Mouse (Mus musculus) lung, postnatal 0 days (tissue): ENCODE data around the gene Olfr1404. TPM values are rescaled to one million over a fixed set of nuclear protein-coding genes. Genes with fewer than 3 reads are reported as not detected.
"Not testable (repeated sequence)": the region's sequence is repeated elsewhere in the genome, so short reads cannot be mapped to it uniquely, and the experiment has no call there.

ENCODE experiments used
- ATAC-seq: fragments of 200-750 bp; cut with Nextera tagmentation; 2 replicates; pipeline ENCODE4 v1.8.0; 2017; ENCODE audit warnings: moderate library complexity
- DNase-seq: peaks from one replicate; pipeline ENCODE4 v3.0.0-alpha.2; 2016; ENCODE audit warnings: low spot score
- H3K27ac ChIP-seq: fragments of 300-500 bp; sonication (generic); 2 replicates; pipeline ENCODE4 v1.5.1; 2014; ENCODE audit warnings: antibody characterized with exemption, mild to moderate bottlenecking, low read length, mixed read lengths
- H3K27me3 ChIP-seq: fragments of 300-500 bp; sonication (generic); replicated peaks from 2 replicates; pipeline ENCODE4 v1.6.1; 2014; ENCODE audit warnings: low read length, mixed read lengths; ENCODE audit not compliant: insufficient read depth
- H3K36me3 ChIP-seq: fragments of 300-500 bp; sonication (generic); 2 replicates; pipeline ENCODE4 v1.6.1; 2014; ENCODE audit warnings: low read length, mixed read lengths; ENCODE audit not compliant: insufficient read depth
- H3K4me1 ChIP-seq: fragments of 300-500 bp; sonication (generic); 2 replicates; pipeline ENCODE4 v1.6.1; 2014; ENCODE audit warnings: antibody characterized with exemption, low read depth, low read length, mixed read lengths; ENCODE audit not compliant: insufficient read depth
- H3K4me2 ChIP-seq: fragments of 300-500 bp; sonication (generic); replicated peaks from 2 replicates; pipeline ENCODE4 v1.6.1; 2014; ENCODE audit warnings: low read depth, mild to moderate bottlenecking, low read length, moderate library complexity, mixed read lengths
- H3K4me3 ChIP-seq: fragments of 300-500 bp; sonication (generic); 2 replicates; pipeline ENCODE4 v1.5.1; 2014; ENCODE audit warnings: low read depth, low read length
- H3K9ac ChIP-seq: fragments of 300-500 bp; sonication (generic); replicated peaks from 2 replicates; pipeline ENCODE4 v1.6.1; 2014; ENCODE audit warnings: low read depth, mild to moderate bottlenecking
- H3K9me3 ChIP-seq: fragments of 300-500 bp; sonication (generic); 2 replicates; pipeline ENCODE4 v1.6.1; 2016; ENCODE audit warnings: low read length, mixed read lengths
- CTCF ChIP-seq: IDR thresholded peaks from 2 replicates; pipeline ENCODE4 v1.5.1; 2016; ENCODE audit warnings: antibody characterized with exemption, mild to moderate bottlenecking
- EP300 ChIP-seq: IDR thresholded peaks from 2 replicates; pipeline ENCODE4 v1.6.1; 2016; ENCODE audit warnings: antibody characterized with exemption, mild to moderate bottlenecking, control low read depth
- WGBS: fragments of 180-500 bp; shearing (Covaris S2); extraction: QIAGEN DNeasy Blood & Tissue Kit; methylation state at CpG from one replicate; pipeline ENCODE4 v1.1.7; 2014; 5-methylcytosine and 5-hydroxymethylcytosine counted together
- polyA plus RNA-seq: library from polyadenylated mRNA; unstranded; fragments of >200 nt; fragmentation: Nextera tagmentation; extraction: Ambion mirVana; gene quantifications from 2 replicates; pipeline ENCODE4 v1.2.1, GENCODE M21; 2015

Gene Olfr1404
- polyA plus RNA-seq, 1 experiment from 2014 or later = not detected

DNA sequence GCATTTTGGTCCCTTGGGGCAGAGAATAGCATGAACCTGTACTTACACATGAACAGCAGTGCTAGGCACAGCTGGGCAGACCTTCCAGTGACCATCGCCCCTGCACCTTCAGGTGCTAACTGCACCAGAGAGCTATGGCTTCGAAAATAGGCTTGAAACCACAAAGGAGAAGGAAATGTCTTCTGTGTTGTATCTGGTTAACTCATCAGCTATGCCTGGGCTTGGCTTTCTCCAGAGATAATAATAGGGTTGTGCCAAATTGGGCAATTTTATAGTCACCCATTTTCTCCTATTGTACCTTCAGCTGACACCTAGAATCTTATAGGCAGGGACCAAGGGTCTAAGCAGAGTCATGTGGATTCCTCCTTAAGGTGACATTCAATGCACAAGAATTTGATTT is 14.9 kb downstream of the Olfr1404 start, which contains the start of gene Fcer1a:
Fcer1a (minus strand) TSS at position 134 of the 400 bp plus-strand sequence.
- TF ChIP-seq CTCF (no peak), EP300 (no peak)
- ATAC-seq = no peak

DNA sequence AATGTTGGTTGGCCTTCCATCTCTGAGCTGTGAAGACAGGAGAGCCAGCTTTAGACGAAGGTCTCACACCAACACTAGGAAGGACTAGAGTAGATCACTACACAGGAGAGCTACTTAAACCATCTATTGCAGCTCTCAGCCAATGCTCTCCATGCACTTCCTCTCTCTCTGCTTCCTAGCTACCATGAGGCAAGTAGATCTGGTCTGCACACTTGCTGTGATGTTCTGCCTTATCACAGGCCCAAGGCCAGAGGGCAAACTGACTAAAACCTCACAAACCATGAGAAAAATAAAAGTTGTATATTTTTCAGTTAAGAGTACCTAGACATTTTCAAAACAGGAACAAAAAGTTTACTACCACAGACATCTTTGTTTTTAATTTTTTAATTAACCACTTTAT is 24.8 kb downstream of the Olfr1404 start:
- H3K4me1 ChIP-seq, H3K27me3 ChIP-seq, H3K4me3 ChIP-seq, ATAC-seq, H3K9me3 ChIP-seq, H3K4me2 ChIP-seq, H3K9ac ChIP-seq, DNase-seq, H3K36me3 ChIP-seq, H3K27ac ChIP-seq: not testable (repeated sequence)
- WGBS = 63% methylated on average over 1 of the region's 1 CpGs

More for the DNA sequence above, 14.9 kb downstream of the Olfr1404 start, which contains the start of gene Fcer1a:
- no peak within 1 kb of the TSS for H3K4me2 ChIP-seq
- no peak within 1 kb of the TSS for H3K9ac ChIP-seq
- H3K4me3 ChIP-seq = no peak within 1 kb of the TSS
- 51% methylated on average over 2 of the region's 2 CpGs for WGBS
- no peaks in the 10 kb centered on the region for H3K27me3 ChIP-seq
- H3K27ac ChIP-seq = no peak within 1 kb of the TSS
- no peaks in the 10 kb centered on the region for H3K4me1 ChIP-seq
- no peak for DNase-seq
- no peaks in the 10 kb centered on the region for H3K9me3 ChIP-seq
- no peaks in the 10 kb centered on the region for H3K36me3 ChIP-seq

DNA sequence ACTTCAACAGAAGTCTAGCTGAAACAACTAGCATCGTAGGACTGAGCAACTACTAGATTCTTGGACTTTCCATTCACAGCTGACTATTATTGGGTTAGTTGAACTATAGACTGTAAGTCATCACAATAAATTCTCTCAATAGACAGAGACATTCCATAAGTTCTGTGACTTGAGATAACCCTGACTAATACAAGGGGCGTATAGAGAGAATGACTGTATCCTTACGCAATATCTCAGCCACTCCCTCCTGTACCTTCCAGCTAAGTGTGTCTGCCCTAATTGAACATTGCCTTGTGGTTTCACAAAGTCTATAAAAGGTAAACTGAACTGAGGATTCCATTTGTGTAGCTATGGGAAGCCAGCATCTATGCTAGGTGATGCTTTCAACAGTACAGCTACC is 37.7 kb downstream of the Olfr1404 start:
- H3K4me2 ChIP-seq = no peak overlapping the region
- no peak overlapping the region for H3K9ac ChIP-seq
- no peak for ATAC-seq
- H3K36me3 ChIP-seq = no peaks in the 10 kb centered on the region
- no peak overlapping the region for H3K27ac ChIP-seq
- no peak overlapping the region for H3K4me3 ChIP-seq
- no peaks in the 10 kb centered on the region for H3K27me3 ChIP-seq
- no peaks in the 10 kb centered on the region for H3K4me1 ChIP-seq
- TF ChIP-seq EP300 = no peak
- TF ChIP-seq CTCF = no peak
- H3K9me3 ChIP-seq = no peaks in the 10 kb centered on the region
- DNase-seq = no peak
- 84% methylated on average over 3 of the region's 3 CpGs for WGBS

DNA sequence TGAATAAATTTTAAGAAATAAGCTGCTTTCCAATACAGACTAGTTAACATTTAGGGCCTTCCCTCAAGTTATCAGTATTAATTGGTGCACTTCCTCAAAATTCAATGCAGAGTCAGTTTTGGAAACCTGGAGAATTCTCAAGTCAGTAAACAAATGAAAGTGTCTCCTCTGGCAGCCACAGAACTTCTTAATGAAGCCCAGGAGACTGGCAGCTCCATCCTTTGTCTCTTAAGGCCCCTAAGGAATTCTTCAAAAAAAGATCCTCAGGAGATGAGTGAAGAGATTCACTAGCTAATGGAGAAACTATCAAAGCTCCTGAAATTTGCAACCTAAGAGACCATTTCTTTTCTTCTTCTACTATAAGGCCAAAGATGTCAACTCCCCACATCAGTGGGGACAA is 53.5 kb downstream of the Olfr1404 start, which contains the start of gene Olfr418:
Olfr418 (plus strand) TSS at position 301 of the 400 bp plus-strand sequence.
- Histone ChIP-seq H3K4me2 (no peak within 1 kb of the TSS), H3K9ac (no peak within 1 kb of the TSS), H3K27ac (no peak within 1 kb of the TSS), H3K27me3 (no peaks in the 10 kb centered on the region), H3K4me3 (no peak within 1 kb of the TSS), H3K4me1 (no peaks in the 10 kb centered on the region), H3K36me3 (no peaks in the 10 kb centered on the region), H3K9me3 (no peaks in the 10 kb centered on the region)
- DNase-seq (no peak), ATAC-seq (no peak)
- TF ChIP-seq EP300 (no peak), CTCF (no peak)

Other genes with a start within 250 kb of the Olfr1404 start
- not detected in 2 replicates for gene Olfr1408, start 75.0 kb upstream of the Olfr1404 start, polyA plus RNA-seq
- not detected in 2 replicates for gene Olfr1406, start 21.8 kb upstream of the Olfr1404 start, polyA plus RNA-seq
- gene Olfr218, start 14.6 kb upstream of the Olfr1404 start, polyA plus RNA-seq = not detected in 2 replicates
- 0.31 and 0.32 TPM in 2 replicates for gene Fcer1a, start 14.8 kb downstream of the Olfr1404 start, polyA plus RNA-seq
- not detected in 2 replicates for gene Olfr418, start 53.6 kb downstream of the Olfr1404 start, polyA plus RNA-seq
- not detected in 2 replicates for gene Mptx2, start 65.4 kb downstream of the Olfr1404 start, polyA plus RNA-seq
- 0.36 and 0.70 TPM in 2 replicates for gene Ackr1, start 121.4 kb downstream of the Olfr1404 start, polyA plus RNA-seq
- 2.1 and 3.4 TPM in 2 replicates for gene Aim2, start 138.5 kb downstream of the Olfr1404 start, polyA plus RNA-seq
- 0.26 and 0.39 TPM in 2 replicates for gene Cadm3, start 155.3 kb downstream of the Olfr1404 start, polyA plus RNA-seq